Mouse (Mus musculus) layer of hippocampus, adult 8-10 months (tissue): Measurements from ENCODE around the gene Tpra1. TPM values are rescaled to one million over a fixed set of nuclear protein-coding genes. Genes with fewer than 3 reads are reported as not detected.

Source experiments
- DNase-seq, 2 experiments: peaks; one replicate each; pipeline ENCODE4 v3.0.0; 2022; ENCODE audit warnings: low spot score in 2 of 2
- total RNA-seq, 4 experiments: library from RNA; stranded (reverse); gene quantifications; 2 replicates each; pipeline ENCODE4 v1.2.4; 2022

Tpra1 gene
- total RNA-seq, 4 experiments from 2014 or later, result 43.9 to 50.8 (median 49.6) TPM

DNA sequence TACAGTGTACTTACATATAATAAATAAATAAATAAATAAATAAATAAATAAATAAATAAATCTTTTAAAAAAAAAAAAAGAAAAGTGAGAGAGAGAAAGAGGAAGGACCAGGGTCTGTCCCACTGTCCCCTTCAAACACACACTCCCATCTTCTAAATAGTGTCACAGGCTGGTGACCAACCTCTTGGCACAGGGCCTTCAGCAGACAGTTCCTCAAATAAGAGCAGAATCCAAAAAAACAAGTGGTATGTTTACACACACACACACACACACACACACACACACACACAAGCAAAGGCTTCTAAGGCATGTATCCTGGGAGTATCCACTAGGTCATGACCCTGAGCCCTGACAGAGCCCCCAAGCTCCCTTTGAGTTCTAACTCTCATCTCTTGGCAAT lies 45.7 kb downstream of the Tpra1 start:
- no peak for DNase-seq

DNA sequence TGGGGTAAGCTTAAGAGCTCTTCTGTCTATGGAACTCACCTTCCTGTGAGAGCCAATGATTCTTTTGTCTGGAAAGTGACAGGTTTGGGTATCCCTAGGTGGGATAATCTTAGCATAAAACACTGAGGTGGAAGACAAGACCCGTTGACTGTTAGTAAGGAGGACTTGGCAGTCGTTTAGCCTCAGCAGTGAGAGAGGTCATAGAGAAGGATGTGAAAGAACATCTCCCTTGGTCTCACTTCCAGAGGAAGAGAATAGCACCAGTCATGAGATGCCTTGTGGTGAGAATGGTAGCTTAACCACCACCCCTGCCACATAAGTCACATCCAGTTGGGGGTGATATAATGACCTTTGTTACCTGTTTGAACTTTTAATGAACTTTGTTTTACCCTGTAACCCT lies 54.7 kb downstream of the Tpra1 start:
- DNase-seq, result no peak

DNA sequence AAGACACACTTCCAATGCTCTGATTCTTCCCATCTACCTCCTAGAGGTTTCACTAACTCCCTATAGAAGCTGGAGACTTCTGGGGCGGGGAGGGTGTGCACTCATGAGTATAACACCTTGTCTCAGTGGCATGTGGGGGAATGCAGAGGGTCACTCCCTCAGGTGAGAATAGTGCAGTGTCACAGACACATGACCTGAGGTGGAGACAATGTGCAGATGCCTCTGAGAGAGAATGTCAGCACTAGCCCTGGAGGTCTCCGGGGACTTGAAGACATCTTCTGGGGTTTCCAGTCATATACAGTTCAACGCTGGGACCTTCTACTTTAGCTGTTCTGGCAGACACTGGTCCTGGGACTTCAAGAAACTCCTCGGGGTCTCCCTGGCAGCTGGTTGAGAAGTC lies 55.3 kb downstream of the Tpra1 start:
- no peak for DNase-seq

DNA sequence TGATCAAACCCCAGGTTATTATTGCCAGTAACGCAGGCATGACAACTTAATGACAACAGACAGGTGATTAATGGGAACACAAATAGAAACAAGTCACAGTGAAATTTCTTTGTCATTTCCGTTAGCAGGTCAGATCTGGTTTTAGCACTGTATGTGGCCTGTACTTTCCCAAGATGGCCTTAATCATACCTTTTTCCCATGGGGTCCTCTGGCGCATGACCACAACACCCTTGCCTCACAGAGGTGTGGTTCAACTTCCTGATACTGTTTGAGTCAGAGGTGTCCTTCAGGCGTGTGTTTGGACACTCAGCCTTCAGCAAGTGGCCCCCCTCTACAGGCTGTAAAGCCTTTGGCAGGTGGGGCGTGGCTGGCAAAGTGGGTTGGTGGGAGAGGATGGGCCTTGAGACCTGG lies 55.8 kb downstream of the Tpra1 start:
- no peak for DNase-seq

DNA sequence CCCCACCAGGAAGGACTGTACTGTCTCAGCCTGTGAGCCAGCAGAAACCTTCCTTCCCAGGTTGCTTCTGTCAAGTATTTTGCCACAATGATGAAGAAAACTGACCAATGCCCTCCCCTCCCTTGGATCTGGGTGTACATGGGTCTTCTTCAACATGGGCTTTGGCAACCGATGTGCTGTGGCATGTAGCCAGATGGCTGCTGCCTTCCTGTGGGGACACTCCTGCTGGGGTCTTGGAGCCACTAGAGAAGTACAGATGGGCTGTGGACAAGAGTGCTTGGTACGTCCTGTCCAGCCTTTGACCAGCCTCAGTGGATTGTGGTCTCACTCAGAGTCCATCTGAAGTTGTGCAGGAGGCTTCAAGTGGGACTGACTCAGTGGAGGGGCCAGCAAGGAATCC lies 56.3 kb downstream of the Tpra1 start:
- DNase-seq, result no peak

DNA sequence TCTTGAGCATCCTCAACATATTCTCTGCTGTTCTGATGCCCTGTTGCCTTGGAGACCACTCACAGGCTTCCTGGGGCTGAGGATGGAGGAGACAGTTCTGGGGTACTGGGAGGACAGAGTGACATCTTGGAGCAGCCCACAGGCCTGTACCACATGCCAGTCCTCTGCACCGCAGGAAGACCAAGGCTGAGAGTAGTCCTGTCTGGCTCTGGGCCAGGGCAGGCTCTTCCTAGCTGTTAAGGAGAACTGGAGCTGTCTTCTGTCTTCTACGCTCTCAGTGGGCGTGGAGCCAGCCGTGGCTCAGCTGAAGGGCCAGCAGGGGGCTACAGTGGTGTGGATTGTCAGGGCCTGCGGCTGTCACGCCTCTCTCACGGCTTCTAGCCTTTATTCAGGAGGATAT lies 57.8 kb downstream of the Tpra1 start:
- DNase-seq, result peak; percentile 61 to 69

DNA sequence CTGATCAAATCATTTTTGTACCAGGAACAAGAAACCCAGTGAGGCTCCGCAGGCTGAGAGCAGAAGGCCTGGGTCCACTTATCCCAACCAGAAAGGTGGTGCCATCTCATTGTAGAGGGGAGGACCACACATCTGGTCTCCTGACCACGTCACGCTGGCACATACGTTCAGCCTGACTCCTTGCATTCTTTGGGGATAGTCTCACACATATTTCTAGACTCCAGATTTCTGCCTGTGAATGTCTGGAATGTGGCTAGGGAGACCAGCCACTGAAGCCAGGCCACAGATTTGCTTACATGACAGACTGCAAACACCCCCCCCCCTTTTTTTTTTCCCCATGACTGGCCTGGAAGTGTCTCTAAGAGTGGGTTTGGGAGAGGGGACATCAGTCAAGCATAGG lies 58.9 kb downstream of the Tpra1 start:
- DNase-seq, result no peak

Other genes with a start within 250 kb of the Tpra1 start
- 100 to 1,000 TPM; 162 to 167 (median 167) TPM for gene Mgll, start 177.8 kb upstream of the Tpra1 start, total RNA-seq
- gene Abtb1, start 60.3 kb upstream of the Tpra1 start, total RNA-seq, result 10 to 100 TPM; 31.1 to 38.6 (median 37.0) TPM
- 100 to 1,000 TPM; 160 to 178 (median 170) TPM for gene Podxl2, start 27.2 kb upstream of the Tpra1 start, total RNA-seq
- 1 to 10 TPM; 4.4 to 7.0 (median 5.5) TPM for gene Mcm2, start 3.5 kb upstream of the Tpra1 start, total RNA-seq